In the genomic region with DNA sequence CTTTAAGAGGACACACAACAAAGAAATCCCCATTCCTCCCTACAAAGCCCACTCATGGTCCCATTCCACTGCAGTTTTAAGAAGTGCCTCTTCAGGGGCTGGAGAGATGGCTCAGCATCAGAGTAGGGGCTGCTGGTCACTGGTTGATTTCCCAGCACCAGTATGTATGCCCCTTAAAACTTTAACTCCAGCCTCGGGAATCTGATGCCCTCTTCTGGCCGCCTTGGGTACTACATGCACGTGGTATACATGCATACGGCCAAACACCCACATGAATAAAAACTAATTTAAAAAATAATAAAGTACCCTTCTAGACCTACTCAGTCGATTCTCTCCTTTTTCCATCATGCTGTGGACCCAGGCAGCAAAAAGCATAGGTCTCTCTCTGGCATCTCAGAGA, we compare ENCODE assay signal across 8 mouse cellular contexts. TPM values are rescaled to one million over a fixed set of nuclear protein-coding genes. Genes with fewer than 3 reads are reported as not detected.
DNase-seq lines count a peak whose midpoint lies in the region; ATAC-seq lines count a peak whose summit lies in the region.

No protein-coding gene starts in this region.

- ATAC-seq in heart, embryonic 11.5 days (replicated peaks; ENCODE audit: insufficient number of reproducible peaks, low FRiP score, low TSS enrichment): no peak
- peak; percentile 39; the same call in 1 of the 2 replicates for ATAC-seq in megakaryocyte, adult 5-6 weeks (ENCODE audit: poor library complexity, severe bottlenecking)

- no peak overlapping the region for H3K9ac ChIP-seq in heart, embryonic 11.5 days (ENCODE audit: low read depth, low read length)

- H3K27me3 ChIP-seq in heart, embryonic 11.5 days (ENCODE audit: control insufficient read depth, insufficient read depth, low read length): no peaks in the 10 kb centered on the region
- H3K27me3 ChIP-seq in splenic B cell, adult 2 months (ENCODE audit: control insufficient read depth, insufficient read depth, low read length, poor library complexity, severe bottlenecking): no peaks in the 10 kb centered on the region

- no peaks in the 10 kb centered on the region for H3K36me3 ChIP-seq in heart, embryonic 11.5 days (ENCODE audit: control insufficient read depth, insufficient read depth, low read length)
- no peaks in the 10 kb centered on the region for H3K36me3 ChIP-seq in splenic B cell, adult 2 months (ENCODE audit: control insufficient read depth, insufficient read depth, low read length, poor library complexity, severe bottlenecking)

- H3K27ac ChIP-seq in heart, embryonic 11.5 days (ENCODE audit: low read depth, low read length): no peak overlapping the region

- DNase-seq in heart, adult 18-20 months: peak; percentile 38 to 84
- DNase-seq in 3134 (ENCODE audit: extremely low read depth, insufficient read length, low spot score) (peak; percentile 34), R1 (ENCODE audit: low read depth, low spot score) (peak; percentile 48)
- DNase-seq in cerebellum, postnatal 36 days: peak; percentile 74 to 82
- DNase-seq in kidney, postnatal 14 days: peak; percentile 66
- DNase-seq in splenic B cell, adult 2 months (ENCODE audit: low read depth, low spot score): peak; percentile 81

- WGBS in heart, embryonic 11.5 days (ENCODE audit: insufficient replicate concordance): 18% methylated on average over 5 of the region's 5 CpGs

- H3K4me1 ChIP-seq in heart, embryonic 11.5 days (ENCODE audit: control insufficient read depth, insufficient read depth, low read length): no peaks in the 10 kb centered on the region; the same call in 1 of the 2 replicates

- no peak overlapping the region for H3K4me2 ChIP-seq in heart, embryonic 11.5 days

- H3K4me3 ChIP-seq in heart, embryonic 11.5 days (ENCODE audit: low read depth, low read length): no peak overlapping the region

- no peaks in the 10 kb centered on the region for H3K9me3 ChIP-seq in heart, embryonic 11.5 days (replicated peaks; ENCODE audit: control insufficient read depth, low read length)

RNA-seq across cellular contexts. Expression of gene Gabbr2, which starts 28.9 kb away (rescaled TPM):
- total RNA-seq in heart, adult 18-20 months (2021): not detected
- polyA plus RNA-seq in heart, embryonic 11.5 days (2014; fragmentation: Nextera tagmentation; extraction: Ambion mirVana): 0.04 and 0.13 TPM in 2 replicates
- 0.02 TPM in 1 of 2 replicates, not detected in the other for total RNA-seq in megakaryocyte, adult 5-6 weeks (2015)
- total RNA-seq in megakaryocyte, adult 5-6 weeks (2017): not detected in 2 replicates

RNA-seq across cellular contexts. Expression of gene Anks6, which starts 36.7 kb away (rescaled TPM):
- total RNA-seq in heart, adult 18-20 months (2021): 1 to 10 TPM; 2.3 to 3.0 TPM
- polyA plus RNA-seq in heart, embryonic 11.5 days (2014; fragmentation: Nextera tagmentation; extraction: Ambion mirVana): 1.4 TPM in 2 replicates
- total RNA-seq in megakaryocyte, adult 5-6 weeks (2015): 0.16 and 0.41 TPM in 2 replicates
- total RNA-seq in megakaryocyte, adult 5-6 weeks (2017): 0.28 and 0.44 TPM in 2 replicates
